Mouse (Mus musculus) inflammation-experienced regulatory T-cells (primary cell): ENCODE results near the gene Alx1. TPM values are rescaled to one million over a fixed set of nuclear protein-coding genes. Genes with fewer than 3 reads are reported as not detected.

Experiments
- polyA plus RNA-seq, 2 experiments: library from polyadenylated mRNA; unstranded; fragments of 100-300 nt; shearing (Covaris generic); gene quantifications; one replicate each; pipeline ENCODE4 v1.2.1; 2017

The Alx1 gene
- polyA plus RNA-seq = under 1 TPM in 1 of 2 experiments, not detected in 1; 0.11 TPM

DNA sequence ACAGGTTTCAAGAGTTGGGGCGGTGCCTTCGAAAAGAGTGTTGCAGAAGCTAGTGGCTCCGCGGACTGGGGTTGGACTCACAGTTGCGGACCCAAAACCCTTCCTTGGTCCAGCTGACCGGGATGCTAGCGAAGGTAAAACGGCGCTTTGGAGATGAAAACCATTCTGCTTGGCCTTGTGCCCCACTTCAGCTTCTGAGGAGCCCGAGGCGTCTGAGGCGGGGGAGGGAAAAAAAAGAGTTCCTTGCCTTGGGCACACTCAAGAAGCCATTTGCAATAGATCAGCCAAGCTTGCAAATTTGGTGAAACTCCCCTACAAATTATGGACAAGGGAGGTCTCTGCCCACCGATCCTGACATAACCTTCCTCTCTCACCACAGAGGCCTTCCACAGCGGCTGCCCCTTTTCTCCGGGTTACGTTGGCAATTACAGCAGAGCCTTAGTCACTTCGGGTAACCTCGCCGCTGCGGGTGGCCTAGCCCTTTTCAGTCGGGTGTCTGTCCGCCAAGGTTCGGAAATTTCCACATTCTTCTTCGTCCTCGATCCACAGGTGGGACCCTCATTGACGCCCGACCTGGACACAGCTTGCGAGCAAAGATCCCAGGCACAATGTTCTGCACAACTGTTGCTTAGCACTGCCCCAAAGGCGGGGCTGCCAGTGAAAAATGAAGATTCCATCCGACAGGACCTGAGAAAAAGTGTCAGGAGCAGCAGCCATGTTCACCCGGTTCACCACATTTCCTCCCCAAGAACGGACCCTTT lies at the start of gene Alx1:
Gene Alx1 (minus strand): TSS at position 486 of the 761 bp plus-strand sequence.

Other genes starting within 250 kb of the Alx1 start
- gene Lrriq1, start 206.1 kb upstream of the Alx1 start, polyA plus RNA-seq = under 1 TPM; 0.22 to 0.91 TPM